Mouse (Mus musculus): Measurements from ENCODE around the gene Sema3g.

Sema3g gene

DNA sequence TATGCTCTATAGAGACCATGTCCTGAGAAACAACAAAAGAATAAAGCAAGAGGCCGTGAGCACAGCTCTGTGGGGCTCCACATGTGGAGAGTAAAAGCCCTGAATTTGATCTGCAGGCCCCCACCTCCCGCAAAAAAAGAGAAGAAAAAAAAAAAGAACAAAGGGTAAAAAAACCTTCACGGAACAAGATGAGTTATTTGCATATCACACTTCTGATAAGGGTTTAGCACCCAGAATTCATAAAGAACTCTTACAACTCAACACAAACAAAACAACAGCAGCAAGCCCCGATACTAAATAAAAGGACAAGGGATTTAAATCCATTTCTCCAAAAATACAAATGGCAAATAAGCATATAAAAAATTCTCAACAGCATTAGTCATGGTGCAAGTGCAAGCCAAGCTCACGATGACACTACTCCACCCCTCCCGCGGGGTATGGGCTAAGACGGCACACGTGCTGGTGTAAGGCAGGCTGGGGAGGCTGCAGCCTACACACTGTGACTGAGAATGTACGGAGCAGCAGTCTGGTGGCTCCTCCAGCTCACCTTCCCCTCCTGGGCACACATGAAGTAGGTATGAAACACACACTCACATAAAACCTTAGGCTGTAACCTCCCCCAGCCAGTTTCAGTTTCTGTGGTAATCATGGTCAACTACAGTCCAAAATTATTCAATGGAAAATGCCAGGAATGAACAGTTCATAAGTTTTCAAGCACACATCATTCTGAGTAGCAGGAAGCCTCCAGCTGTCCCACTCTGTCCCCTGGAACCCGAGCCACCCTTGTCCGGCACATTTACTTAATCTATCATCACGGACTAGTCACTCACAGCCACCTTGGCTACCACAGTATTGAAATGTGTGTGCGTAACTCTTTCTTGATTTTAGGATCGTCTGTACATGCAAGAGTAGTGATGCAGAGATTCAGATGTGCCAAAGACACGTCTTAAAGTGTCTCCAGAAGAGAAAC lies 19.8 kb upstream of the Sema3g start:
- peak in 1 of 2 experiments; percentile 39 for DNase-seq

DNA sequence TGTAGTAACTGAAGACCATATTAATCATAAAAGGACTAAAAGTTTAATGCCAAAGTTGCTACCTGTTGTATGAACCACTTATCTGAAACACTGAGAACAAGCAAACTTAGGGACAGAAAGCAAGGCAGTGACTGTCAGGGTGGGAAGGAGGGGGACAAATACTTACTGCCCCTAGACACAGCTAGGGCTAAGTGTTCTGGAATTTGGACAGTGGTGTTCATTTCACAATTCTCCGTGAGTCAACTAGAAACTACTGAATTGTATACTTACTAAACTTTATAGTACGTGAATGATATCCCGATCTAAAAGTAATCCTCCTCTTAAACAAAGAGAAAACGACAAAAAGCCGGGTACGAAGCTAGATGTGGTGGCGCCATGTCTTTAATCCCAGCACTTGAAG lies 18.1 kb upstream of the Sema3g start:
- DNase-seq, result no peak

DNA sequence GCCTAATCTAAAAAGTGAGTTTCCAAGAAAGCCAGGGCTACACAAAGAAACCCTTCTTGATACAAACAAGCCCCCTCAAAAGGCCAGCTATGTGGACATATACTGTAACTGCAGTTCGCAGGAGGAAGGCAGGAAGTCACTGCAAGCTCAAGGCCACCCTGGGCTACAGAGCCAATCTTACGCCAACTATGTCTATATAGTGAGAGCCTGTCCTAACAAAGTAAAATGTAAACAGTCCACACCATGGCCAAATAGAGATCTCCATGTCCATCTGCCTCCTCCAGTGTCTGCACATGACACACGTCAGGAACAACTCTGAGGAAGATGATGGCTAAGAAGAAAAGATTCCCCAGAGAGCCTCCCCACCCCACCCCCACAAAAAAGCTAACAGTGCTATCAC lies 17.6 kb upstream of the Sema3g start:
- no peak for DNase-seq

DNA sequence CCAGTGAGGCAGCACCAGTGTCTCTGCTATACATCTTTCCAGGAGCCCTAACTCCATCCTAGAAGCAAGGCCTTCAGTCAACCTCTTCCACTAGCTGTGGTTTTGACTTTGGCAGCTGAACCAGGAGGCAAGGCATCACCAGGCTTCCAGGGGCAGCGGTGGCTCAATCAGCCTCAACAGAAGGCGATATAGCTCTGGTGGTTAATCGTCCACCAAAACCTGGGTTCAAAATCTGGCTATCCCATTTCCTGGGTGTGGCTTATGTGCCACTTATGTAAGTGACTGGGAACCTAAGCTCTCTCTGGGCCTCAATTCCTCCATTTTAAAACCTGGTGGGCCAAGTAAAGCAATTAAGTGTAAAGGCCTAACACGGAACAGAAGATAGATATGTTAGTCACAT lies 12.8 kb upstream of the Sema3g start:
- DNase-seq, result no peak

DNA sequence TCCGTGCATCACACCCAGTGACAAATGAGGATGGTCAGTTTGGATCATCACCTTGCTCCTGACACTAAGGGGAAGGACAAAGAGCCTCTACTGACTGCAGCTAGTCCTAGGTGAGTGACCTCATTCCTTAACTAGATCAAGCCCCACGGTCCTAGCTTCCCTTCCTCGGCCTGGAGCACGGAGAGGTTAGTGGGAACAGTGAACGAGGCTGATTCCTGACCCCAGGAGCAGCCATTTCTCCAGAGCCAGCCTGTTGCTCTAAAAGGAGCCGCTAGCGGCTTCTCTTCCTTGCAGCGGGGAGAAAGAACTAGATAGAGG lies 12.5 kb upstream of the Sema3g start:
- peak in 1 of 2 experiments; percentile 45 for DNase-seq

DNA sequence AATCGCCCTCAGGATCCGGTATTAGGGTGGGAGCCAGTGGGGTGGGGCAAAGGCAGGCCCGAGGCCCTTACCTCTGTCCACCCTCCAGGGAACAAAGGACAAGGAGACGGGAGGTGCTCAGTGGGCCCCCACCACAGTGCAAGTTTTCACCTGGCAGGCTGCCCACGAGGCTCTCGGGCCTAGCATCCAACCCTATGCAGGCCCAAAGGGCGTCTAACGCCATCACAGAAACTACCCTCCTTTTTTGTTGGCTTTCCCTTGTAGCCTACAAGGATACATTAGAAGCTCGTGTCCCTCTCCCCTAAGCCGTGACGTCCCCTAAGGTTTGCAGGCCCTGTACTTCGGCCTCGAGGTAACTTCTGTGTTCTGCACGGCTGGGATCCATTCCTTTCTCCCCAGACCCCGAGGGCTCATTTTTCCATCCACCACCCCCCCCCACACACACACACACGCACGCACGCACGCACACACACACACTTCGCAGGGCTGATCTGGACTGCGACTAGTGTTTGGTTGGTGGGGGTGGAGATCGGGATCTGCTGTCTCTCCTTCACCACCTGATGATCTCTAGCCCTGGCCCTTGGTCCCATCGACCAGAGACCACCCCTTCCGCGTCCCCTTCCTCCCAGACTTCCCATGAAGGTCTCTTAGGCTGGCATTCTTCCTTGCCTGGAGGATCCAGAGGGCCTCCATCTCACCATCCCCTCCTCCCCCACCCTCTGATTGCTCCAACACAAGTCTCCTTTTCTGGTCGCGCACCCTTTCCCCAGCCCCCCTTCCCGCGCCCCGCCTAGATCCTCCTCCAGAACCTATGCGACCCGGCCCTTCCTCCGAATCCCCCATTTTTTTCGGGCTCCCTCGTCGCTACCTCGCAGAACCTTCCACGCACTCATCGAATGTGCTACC lies 11.8 kb upstream of the Sema3g start:
- DNase-seq, result peak; percentile 53 to 57

DNA sequence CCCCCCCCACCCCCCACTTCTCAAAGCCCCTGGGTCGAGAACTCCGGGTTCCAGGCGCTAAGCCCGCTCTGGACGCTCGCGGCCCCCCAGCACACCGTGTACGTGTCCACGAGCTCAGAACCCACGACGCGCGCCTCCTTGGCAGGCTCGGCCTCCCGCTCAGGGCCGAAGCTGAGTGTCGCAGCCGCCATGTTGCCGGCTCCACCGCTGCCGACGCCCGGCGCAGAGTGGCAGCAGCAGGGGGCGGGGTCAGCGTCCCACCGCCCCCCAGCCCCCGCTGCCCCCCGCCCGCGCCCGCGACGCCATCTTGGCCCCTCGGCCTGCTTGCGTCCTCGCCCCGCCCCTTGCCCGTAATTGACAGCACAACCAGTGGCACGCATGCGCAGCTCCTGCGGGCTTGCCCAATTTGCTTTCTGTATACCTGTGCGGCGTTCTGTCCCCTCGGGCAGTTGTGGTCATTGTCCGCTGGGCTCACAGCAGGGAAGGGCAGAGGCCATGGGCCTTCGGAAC lies 11.1 kb upstream of the Sema3g start:
- DNase-seq, result peak; percentile 97 to 98

DNA sequence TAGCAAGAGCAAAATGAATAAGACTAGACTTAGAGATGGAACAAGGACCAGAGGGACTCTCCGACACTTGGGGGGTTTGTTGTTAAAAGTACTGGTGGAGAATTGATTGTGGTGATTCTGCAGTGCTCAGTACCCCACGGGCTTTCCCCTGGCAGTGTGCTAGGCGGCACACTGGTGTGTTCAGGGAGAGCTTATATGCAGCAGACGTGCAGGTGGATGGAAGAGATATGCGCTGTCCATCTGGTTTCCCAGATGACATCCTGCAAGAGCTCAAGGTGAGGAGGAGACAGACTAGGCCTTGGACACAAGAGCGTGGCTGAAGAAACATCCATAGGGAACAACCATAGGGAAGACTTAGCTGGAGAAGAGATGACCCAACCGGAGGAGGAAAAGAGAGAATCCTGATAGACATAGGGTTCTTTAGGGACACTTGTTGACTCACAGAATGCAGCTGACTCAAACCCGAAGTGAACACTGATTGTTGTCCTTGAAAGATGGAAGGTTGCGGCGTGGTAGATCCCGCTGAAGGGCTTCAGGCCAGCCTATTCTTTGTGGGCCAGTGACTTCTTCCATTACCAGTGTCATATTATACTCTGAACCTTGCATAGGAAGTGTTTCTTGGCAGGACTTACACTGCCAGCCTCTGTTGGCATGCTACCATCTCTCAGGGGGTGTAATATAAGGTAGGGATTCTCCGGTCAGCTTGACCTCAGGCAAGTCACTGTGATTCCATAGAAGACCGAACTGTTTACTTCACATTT lies 10.4 kb upstream of the Sema3g start:
- peak in 1 of 2 experiments; percentile 36 for DNase-seq

DNA sequence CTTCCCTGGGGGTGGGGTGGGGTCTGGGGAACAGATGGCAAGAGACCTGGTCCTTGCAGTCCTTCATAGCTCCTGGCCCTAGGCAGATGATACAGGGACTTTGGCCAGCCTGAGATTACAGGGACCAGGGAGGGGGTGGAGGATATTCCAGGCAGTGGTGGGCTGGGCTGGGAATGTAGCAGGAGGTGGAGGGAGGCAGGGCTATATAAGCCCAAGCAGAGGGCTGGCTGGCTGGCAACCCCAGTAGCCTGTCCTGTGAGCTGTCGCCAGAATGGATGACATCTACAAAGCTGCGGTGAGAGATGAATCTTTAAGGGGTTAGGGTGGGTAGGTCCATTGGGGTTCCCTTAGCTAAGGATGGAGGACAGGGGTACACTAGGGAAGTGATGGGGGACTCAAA lies 9.6 kb upstream of the Sema3g start, which contains the start of gene Tnnc1:
Gene Tnnc1 (plus strand): TSS at position 229 of the 400 bp plus-strand sequence.
- no peak for DNase-seq

DNA sequence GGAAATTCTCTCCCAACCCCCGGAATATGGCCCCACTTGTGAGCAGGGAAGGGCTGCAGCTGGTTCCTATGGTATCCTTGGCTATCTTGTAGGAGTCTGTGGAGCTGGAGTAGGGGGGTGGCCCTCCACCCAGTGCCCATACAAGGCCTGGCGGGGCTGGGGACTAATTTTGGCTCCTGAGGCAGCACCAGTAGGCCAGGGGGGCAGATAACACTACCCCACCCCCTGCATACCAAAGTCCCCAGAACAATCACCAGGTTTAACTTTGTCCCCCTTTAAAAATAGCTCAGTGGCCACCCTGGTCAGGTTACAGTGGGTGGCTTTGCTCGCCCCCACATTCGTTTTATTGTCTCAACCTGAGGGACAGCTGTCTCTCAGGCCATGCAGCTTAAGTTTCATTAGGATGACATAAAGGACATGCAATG lies 8.5 kb upstream of the Sema3g start:
- no peak for DNase-seq

DNA sequence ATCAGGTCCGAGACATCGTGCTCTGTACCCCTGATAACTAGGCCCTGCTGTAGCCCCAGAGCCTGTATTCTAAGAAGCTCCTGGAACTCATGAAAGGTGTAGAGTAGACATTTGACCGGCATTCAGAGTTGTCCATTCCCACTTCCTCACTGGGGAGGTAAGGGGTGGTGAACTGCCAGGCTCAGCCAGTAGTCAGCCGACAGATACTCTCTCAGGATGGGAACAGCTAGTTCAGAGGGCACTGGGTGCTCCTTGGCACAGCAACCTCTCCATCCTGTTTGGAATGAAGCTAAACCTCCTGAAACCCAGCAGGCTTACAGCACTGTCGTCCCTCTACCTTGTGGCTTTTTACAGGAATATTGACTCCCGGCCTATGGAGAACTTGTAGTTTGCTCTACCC lies 5.8 kb upstream of the Sema3g start:
- no peak for DNase-seq

DNA sequence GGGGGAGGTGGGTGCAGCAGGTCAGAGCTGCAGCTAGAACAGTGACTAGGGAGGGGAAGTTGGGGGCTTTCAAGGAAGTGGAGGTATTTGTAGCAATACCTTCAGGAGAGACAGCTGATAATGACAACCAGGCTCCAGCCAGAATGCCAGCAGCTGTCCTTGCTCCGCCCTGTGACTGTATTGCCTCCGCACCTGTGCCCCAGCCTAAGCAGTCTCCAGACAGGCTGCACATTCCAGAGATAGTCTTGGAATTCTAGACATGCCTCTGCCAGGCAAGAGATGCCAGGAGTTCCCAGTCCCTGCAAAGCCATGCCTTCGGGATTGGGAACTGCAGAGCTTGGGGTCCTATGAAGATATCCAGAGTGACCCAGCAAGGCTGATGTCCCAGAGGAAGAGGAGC lies 5.2 kb upstream of the Sema3g start:
- DNase-seq, result no peak

DNA sequence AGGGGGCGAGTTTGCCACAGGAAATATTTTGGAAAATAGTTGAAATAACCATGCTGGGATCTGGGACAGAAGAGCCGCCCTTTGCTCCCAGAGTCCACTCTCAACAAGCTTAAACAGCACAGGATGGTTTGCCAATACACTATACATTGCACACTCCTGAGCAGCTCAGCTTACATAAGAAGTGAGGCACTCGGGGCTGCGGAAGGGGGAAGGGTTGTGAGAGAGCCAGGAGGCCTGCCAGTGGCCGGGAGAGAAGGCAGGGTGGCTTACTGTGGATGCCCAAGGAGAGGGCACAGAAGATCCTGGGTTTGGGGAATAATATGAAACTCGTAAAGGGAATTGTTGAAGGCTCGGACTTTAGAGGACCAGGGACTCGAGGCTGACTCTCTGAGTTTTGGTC lies 3.8 kb upstream of the Sema3g start:
- DNase-seq, result no peak

DNA sequence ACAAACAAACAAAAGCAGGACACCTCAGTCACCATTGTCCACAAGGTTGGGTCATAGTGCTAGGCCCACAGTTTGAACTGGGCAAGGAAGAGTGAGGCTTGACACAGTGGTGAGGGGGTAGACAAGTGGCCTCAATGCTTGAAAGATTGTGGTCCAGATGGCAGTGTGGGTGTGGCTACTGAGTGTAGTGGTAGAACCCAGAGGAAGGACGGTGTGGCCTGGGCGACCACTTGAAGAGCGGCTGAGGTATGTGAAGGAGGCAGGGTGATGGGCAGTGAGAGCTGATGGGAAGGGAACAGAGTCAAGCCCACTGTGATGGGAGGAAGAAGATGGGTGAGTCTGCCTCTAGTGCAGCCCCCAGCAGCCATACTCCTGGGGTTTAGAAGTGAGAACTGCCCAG lies 3.0 kb upstream of the Sema3g start:
- no peak for DNase-seq

DNA sequence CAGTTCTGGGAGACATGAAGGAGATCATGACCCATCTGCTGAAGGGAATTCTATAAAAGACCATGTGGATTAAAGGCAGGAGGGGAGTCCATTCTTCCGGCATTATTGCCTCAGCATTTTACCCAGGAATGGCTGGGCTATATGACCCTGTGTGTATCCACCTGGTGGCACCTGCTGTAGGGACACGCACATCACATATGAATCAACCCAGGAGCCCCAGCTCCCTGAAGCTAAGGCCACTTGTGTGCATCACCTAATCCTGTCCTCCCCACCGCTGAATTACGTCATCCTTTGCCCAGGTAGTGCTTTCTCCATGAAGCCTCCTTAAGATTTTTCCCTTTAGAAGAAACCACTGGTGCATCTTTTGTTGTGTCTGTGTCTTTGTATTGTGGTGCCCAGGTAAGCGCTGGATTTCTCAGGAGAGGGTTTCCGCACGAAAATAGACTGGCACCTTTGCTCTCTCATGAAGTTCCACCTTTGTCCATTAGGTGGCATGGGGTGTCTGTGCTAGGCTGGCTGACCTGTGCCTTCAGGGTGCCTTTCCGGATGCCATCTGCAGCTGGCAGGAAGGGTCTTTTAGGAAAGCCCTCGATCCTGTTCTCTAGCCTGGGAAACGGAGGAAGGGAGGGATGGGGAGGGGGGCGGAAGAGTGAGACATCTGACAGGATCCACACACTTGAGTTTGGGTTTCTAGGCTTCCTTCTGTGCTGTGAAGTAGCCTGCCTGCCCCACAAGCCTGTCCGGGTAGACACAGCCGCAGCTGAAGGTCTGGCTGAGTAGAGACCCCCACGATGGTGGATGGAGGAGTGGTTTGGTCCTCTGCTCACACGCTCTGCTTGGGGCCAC lies 2.3 kb upstream of the Sema3g start:
- peak; percentile 76 to 87 for DNase-seq

DNA sequence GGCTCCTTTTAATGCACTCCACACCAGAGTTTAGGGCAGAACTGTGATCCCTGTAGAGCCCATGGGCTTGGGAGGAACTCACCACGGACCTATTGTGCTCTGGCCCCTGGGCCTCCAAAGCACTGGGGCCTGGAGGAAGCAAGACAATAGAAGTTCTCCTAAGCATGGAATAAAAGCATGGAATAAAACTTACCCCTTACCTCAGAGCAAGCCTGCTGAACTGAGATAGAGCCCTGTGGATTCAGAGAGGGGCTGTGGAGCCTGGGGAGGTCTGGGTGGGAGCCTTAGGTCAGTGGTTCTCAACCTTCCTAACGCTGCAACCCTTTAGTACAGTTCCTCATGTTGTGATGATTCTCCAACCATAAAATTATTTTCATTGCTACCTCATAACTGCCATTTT lies 814 bp upstream of the Sema3g start, which contains the start of gene Nisch:
Gene Nisch (minus strand): TSS at position 101 of the 400 bp plus-strand sequence.
- no peak for DNase-seq

DNA sequence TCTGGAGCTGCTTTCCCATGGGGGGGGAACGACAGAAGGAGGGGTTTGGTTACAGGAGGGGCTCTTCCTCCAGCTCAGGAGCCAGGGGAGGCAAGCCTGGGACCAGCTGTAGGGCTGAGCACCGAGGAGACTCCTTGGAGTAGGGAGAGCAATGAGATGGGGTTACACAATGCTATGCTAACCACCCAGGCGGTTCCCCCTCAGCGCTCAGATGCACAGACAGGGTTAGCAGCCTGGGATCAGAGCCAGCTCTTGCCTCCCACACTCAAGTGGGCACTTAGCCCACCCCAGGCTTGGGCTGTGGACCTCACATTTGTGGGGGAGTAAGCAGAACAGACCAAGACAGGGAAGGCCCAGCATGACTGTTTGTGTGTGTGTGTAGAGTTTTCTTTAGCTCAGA lies 9.3 kb downstream of the Sema3g start:
- no peak for DNase-seq

DNA sequence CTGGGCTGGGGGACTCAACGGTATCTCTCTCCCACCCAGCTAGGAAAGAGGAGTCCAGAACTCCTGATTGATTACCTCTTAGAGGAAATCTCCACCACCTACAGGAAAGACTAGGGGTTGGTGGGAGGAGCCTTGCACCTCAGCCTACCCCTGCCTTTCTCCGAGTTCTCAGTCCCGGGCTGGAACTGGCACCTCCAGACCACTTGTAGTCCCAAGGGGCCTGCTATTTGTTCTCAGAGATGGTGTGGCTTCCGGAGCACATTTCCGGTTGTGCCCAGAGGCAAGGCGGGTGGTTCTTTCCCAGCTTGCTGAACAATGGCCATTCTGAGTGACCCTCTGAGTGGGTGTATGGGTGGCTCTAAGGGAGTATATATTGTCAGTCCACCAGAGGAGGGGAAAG lies 10.6 kb downstream of the Sema3g start:
- no peak for DNase-seq

DNA sequence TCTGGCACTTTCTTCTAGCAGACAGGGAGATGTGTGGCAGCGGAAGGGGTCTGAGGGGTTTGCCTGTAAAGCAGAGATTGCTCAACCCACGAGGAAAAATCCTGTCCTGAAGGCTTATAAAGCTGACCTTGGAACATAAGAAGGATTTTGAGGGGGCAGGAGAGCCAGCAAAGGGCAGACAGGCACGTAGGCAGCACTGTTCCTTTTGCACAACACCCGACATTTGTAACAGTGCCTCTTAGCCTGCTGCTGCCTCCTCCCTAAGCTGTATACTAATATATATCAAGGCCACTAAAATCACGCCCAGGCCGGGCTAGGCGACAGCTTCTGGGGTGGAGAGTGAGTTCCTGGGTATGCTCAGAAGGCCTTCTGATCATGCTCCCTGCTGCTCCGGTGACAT lies 12.8 kb downstream of the Sema3g start:
- DNase-seq, result no peak

DNA sequence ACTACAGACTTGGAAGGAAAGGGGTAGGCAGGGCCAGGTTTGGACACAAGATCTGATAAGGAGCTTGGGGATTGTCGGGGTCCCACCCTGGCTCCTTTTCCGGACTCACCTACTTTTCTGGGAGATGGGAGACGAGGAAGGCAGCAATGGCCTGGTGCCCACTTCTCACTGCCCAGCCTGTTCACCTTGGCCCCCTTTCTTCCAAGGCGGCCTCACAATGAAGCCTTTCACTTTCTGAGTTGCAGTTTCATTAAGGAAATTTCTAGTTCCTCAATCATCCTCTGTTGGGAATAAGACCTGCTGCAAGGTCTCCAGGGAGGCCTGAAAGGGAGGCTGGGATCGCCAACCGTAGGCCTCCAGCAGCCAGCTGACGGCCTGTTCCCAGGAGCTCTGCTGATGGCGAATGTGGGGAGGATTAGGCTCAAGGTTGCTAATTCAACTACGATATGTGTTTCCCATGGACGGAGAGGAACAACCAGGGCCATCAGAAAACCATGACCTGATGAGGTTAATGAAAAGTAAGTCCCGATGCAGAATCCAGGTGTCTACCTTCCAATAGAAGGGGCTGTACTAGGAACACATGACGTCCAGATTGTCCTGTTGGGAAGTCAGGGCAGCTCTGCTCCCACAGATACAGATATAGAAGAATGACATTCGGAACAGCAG lies 14.9 kb downstream of the Sema3g start:
- DNase-seq, result no peak
